Mouse (Mus musculus) CH12.LX (cell line): ENCODE measurements at regions not wholly inside any gene's neighbourhood (a gene's known extent, or its start where the extent isn't known, plus 50 kb on each side); places are given as distances from the start of the nearest gene placed in this dataset.

Experiments used
- DNase-seq: peaks from one replicate; pipeline ENCODE4 v3.0.0-alpha.2; 2013; ENCODE audit errors: extremely low read depth
- H3K27ac ChIP-seq: 2 replicates; pipeline ENCODE4 v1.5.1; 2012; ENCODE audit warnings: low read depth, mild to moderate bottlenecking, control low read depth, moderate library complexity; ENCODE audit not compliant: insufficient read depth
- H3K27me3 ChIP-seq: replicated peaks from 2 replicates; pipeline ENCODE3; 2012; ENCODE audit warnings: inconsistent platforms
- H3K36me3 ChIP-seq, 2 experiments: replicated peaks in 1 of 2; 2 replicates each; pipeline versions ENCODE3 to v1.6.1; 2012; ENCODE audit warnings: inconsistent platforms in 1 of 2, low read length in 1 of 2, mild to moderate bottlenecking in 1 of 2, mixed read lengths in 1 of 2, moderate library complexity in 1 of 2; ENCODE audit not compliant: control insufficient read depth in 1 of 2, insufficient read depth in 1 of 2
- H3K4me1 ChIP-seq, 2 experiments: 2 replicates each; pipeline ENCODE4 v1.6.1; 2012; ENCODE audit warnings: inconsistent platforms in 1 of 2, moderate library complexity in 1 of 2; ENCODE audit not compliant: insufficient read depth in 2 of 2, control insufficient read depth in 1 of 2
- H3K4me2 ChIP-seq: 2 replicates; pipeline ENCODE4 v1.6.1; 2012; ENCODE audit warnings: low read depth, mild to moderate bottlenecking, control low read depth; ENCODE audit not compliant: poor library complexity, insufficient read depth, severe bottlenecking
- H3K4me3 ChIP-seq, 3 experiments: fragments of 150-350 bp in 1 of 3; sonication (generic) in 1 of 3; replicated peaks in 1 of 3; 2 replicates each; pipeline versions ENCODE3 to v1.5.1; 2011 to 2012; ENCODE audit warnings: low read depth in 2 of 3, low read length in 2 of 3, mild to moderate bottlenecking in 2 of 3, moderate library complexity in 2 of 3, control low read depth in 1 of 3, improper control_type of control experiment in 1 of 3, inconsistent platforms in 1 of 3, mixed read lengths in 1 of 3; ENCODE audit not compliant: poor library complexity in 1 of 3
- H3K79me2 ChIP-seq: replicated peaks from 2 replicates; pipeline ENCODE4 v1.6.1; 2012; ENCODE audit warnings: mild to moderate bottlenecking, moderate library complexity; ENCODE audit not compliant: control insufficient read depth, poor library complexity, insufficient read depth, severe bottlenecking; ENCODE audit errors: extremely low read depth
- H3K9ac ChIP-seq: 2 replicates; pipeline ENCODE4 v1.6.1; 2012; ENCODE audit warnings: low read depth, mild to moderate bottlenecking, control low read depth, moderate library complexity; ENCODE audit not compliant: insufficient read depth
- H3K9me3 ChIP-seq: replicated peaks from 2 replicates; pipeline ENCODE3; 2012; ENCODE audit warnings: low read length, inconsistent platforms, mixed read lengths
- CTCF ChIP-seq, 2 experiments: IDR thresholded peaks in 1 of 2; conservative IDR thresholded peaks in 1 of 2; 2 replicates each; pipeline ENCODE4 v1.5.1; 2011 to 2012; ENCODE audit warnings: low read depth in 2 of 2, low read length in 2 of 2, improper control_type of control experiment in 1 of 2, inconsistent platforms in 1 of 2, mild to moderate bottlenecking in 1 of 2, moderate library complexity in 1 of 2
- E2F4 ChIP-seq: IDR thresholded peaks from 2 replicates; pipeline ENCODE4 v1.6.1; 2011; ENCODE audit warnings: low read depth, low read length, improper control_type of control experiment; ENCODE audit not compliant: insufficient replicate concordance
- EP300 ChIP-seq: IDR thresholded peaks from 2 replicates; pipeline ENCODE4 v1.6.1; 2011; ENCODE audit warnings: low read length, improper control_type of control experiment
- HCFC1 ChIP-seq: IDR thresholded peaks from 2 replicates; pipeline ENCODE4 v1.6.1; 2012; ENCODE audit warnings: low read depth, mild to moderate bottlenecking, inconsistent platforms, low read length, improper control_type of control experiment
- KAT2A ChIP-seq: IDR thresholded peaks from 2 replicates; pipeline ENCODE4 v1.6.1; 2012; ENCODE audit warnings: low read length, improper control_type of control experiment, inconsistent platforms; ENCODE audit not compliant: insufficient replicate concordance
- MAFK ChIP-seq: IDR thresholded peaks from 2 replicates; pipeline ENCODE4 v1.6.1; 2011; ENCODE audit warnings: low read length, improper control_type of control experiment; ENCODE audit not compliant: insufficient replicate concordance
- MAX ChIP-seq: IDR thresholded peaks from 2 replicates; pipeline ENCODE4 v1.6.1; 2011; ENCODE audit warnings: low read length, improper control_type of control experiment
- MXI1 ChIP-seq: IDR thresholded peaks from 2 replicates; pipeline ENCODE4 v1.6.1; 2011; ENCODE audit warnings: mild to moderate bottlenecking, low read depth, low read length, improper control_type of control experiment
- SMC3 ChIP-seq: IDR thresholded peaks from 2 replicates; pipeline ENCODE4 v1.6.1; 2011; ENCODE audit warnings: low read depth, low read length, improper control_type of control experiment
- TCF12 ChIP-seq: IDR thresholded peaks from 2 replicates; pipeline ENCODE4 v1.6.1; 2014; ENCODE audit warnings: low read depth, mild to moderate bottlenecking, inconsistent platforms, low read length, improper control_type of control experiment
- UBTF ChIP-seq: IDR thresholded peaks from 2 replicates; pipeline ENCODE4 v1.6.1; 2012; ENCODE audit warnings: low read depth, mild to moderate bottlenecking, inconsistent platforms, low read length, improper control_type of control experiment, moderate library complexity
- dilution Hi-C: fragments of 300-500 bp; cut with MboI; formaldehyde crosslinking; loops from 2 replicates; pipeline ENCODE4 v1.14.3; 2020; ENCODE audit warnings: low sequenced_read_pairs; ENCODE audit not compliant: extremely low pct_unique_long_range_greater_than_20kb, extremely low pct_ligation_motif_present
- in situ Hi-C: fragments of 300-500 bp; cut with MboI; formaldehyde crosslinking; loops from 3 replicates; pipeline ENCODE4 v1.14.3; 2019; ENCODE audit warnings: low sequenced_read_pairs, low pct_ligation_motif_present, low pct_unique_long_range_greater_than_20kb, mixed read lengths

GRCm38 (mm10) chr8:116430051-116430450, 74.7 kb upstream of the Dynlrb2 start:
- Histone ChIP-seq H3K4me3 (no peak overlapping the region), H3K27ac (no peak overlapping the region), H3K36me3 (no peaks in the 10 kb centered on the region), H3K4me1 (peaks cover 0 to 6% of the 10 kb centered on the region in 2 experiments; a peak in 1 of 4 replicates), H3K9ac (no peak overlapping the region), H3K79me2 (no peaks in the 10 kb centered on the region), H3K4me2 (no peak overlapping the region), H3K27me3 (peaks cover 24% of the 10 kb centered on the region), H3K9me3 (no peaks in the 10 kb centered on the region)
- in situ Hi-C loops, result loop anchor here (25.0 kb wide), 1 partner anchor 1968 kb away; no protein-coding TSS in a partner anchor
- no peak for DNase-seq
- dilution Hi-C loops, result no loop called here
- no peak for TF ChIP-seq UBTF
- TF ChIP-seq CTCF (conservative IDR thresholded peaks at IDR 0.05 in 1 of 2, IDR thresholded peaks at IDR 0.05 in 1 of 2; ENCODE audit: low read depth in 2 of 2, low read length in 2 of 2), result no peak
- TF ChIP-seq HCFC1, result no peak
- TF ChIP-seq MXI1, result no peak
- no peak for TF ChIP-seq TCF12
- no peak for TF ChIP-seq MAFK
- no peak for TF ChIP-seq EP300
- no peak for TF ChIP-seq MAX

- TF ChIP-seq SMC3, result no peak
- Histone ChIP-seq H3K9ac (no peak overlapping the region), H3K36me3 (no peaks in the 10 kb centered on the region), H3K27ac (no peak overlapping the region), H3K79me2 (no peaks in the 10 kb centered on the region), H3K9me3 (no peaks in the 10 kb centered on the region), H3K4me2 (no peak overlapping the region), H3K27me3 (peaks cover 26% of the 10 kb centered on the region), H3K4me1 (peaks cover 0 to 6% of the 10 kb centered on the region in 2 experiments; a peak in 1 of 4 replicates), H3K4me3 (no peak overlapping the region)
- in situ Hi-C loops, result loop anchor here (25.0 kb wide), 1 partner anchor 1967 kb away; no protein-coding TSS in a partner anchor
- dilution Hi-C loops, result no loop called here
- no peak for DNase-seq
Observed at GRCm38 (mm10) chr8:116429649-116430048, 75.1 kb upstream of the Dynlrb2 start.

- no peaks in the 10 kb centered on the region for H3K36me3 ChIP-seq
- no peak overlapping the region for H3K4me3 ChIP-seq
- H3K4me1 ChIP-seq, result no peaks in the 10 kb centered on the region
- H3K27me3 ChIP-seq, result peaks cover 17% of the 10 kb centered on the region
- H3K9me3 ChIP-seq, result peaks cover 6% of the 10 kb centered on the region
- DNase-seq, result no peak
- no peak overlapping the region for H3K9ac ChIP-seq
- dilution Hi-C loops, result no loop called here
- in situ Hi-C loops, result no loop called here
- no peak overlapping the region for H3K27ac ChIP-seq
- TF ChIP-seq KAT2A, result no peak
- TF ChIP-seq E2F4, result no peak
- H3K79me2 ChIP-seq, result no peaks in the 10 kb centered on the region
- no peak overlapping the region for H3K4me2 ChIP-seq
Observed at GRCm38 (mm10) chr8:116422826-116423225, 81.9 kb upstream of the Dynlrb2 start.
